Mouse (Mus musculus) spleen, postnatal 14 days (tissue): ENCODE measurements around the gene Prps1l3.
"Not testable (repeated sequence)": the region's sequence is repeated elsewhere in the genome, so short reads cannot be mapped to it uniquely, and the experiment has no call there.

Source experiments
- DNase-seq, 2 experiments: peaks; one replicate each; pipeline ENCODE4 v3.0.0; 2021 to 2022; ENCODE audit warnings: low spot score in 2 of 2

The Prps1l3 gene

DNA sequence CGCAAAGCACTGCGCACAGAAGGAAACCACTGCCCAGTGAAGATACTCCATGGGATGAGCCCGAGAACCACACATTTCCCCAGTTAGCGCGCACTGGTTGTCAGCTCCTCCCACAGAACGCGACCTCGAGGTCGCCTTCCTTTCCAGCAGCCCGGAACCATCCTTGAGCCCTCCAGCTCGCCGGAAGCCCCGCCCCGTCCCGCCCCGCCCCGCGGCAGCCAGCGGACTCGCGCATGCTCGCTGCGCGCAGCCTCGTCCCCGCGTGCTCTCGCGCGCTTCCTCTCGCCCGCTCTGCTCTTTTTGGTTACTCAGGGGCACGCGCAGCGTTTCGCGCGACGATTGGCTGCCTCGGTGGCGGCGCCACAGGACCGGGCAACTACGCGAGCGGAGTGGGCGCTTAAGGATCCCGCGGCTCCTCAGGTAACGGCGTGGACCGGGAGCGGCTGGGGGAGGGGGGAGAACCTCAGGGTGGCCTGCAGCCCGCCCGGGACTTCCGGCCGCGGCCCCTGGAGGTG, at the start of gene Prps1l3, which contains the start of gene Mipol1:
Gene Prps1l3, plus strand, starts transcription at position 221 of the 515 bp plus-strand sequence.
Gene Mipol1, plus strand, starts transcription at position 236 of the 515 bp plus-strand sequence.
- peak; percentile 76 to 78 for DNase-seq

- DNase-seq, result no peak
Observed at GRCm38 (mm10) chr12:57184401-57185147, 45.6 kb upstream of the Prps1l3 start.

GRCm38 (mm10) chr12:57185475-57185874, 44.7 kb upstream of the Prps1l3 start:
- no peak for DNase-seq

GRCm38 (mm10) chr12:57186126-57186525, 44.1 kb upstream of the Prps1l3 start:
- no peak for DNase-seq

- DNase-seq, result no peak
Observed at GRCm38 (mm10) chr12:57187032-57187431, 43.2 kb upstream of the Prps1l3 start.

DNA sequence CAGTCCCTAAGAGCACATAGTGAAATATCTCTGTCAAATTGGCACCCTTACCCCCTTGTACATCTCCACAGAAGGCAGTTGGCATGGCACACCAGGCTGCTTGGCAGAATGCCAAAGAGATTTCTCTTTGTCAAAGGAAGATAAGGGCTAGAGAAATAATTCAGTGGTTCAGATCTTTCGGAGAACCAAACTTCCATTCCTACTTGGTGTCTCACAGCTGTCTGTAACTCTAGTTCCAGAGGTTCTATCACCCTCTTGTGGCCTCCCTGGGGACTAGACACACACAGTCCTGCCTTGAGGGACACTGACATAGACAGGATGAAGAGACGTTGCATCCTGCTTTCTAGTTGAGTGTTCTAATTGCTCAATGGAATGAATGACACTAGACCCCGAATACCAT, 35.6 kb upstream of the Prps1l3 start:
- DNase-seq, result peak in 1 of 2 experiments; percentile 12

DNA sequence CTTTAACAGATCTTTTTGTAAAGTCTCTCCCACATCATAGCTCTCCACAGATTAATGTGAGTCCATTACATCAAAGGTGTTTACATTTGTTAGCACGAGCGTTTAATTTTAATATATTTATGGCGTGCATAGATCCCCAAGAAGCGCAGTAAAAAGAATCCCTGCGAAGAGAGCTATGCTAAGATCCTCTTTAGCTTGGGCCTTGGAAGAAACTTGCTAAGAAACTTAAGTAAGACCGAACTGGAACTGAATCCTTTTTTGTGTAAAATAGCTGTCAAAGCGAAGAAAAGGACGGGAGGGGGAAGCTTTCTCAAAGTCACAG, 34.0 kb upstream of the Prps1l3 start:
- DNase-seq, result no peak

DNA sequence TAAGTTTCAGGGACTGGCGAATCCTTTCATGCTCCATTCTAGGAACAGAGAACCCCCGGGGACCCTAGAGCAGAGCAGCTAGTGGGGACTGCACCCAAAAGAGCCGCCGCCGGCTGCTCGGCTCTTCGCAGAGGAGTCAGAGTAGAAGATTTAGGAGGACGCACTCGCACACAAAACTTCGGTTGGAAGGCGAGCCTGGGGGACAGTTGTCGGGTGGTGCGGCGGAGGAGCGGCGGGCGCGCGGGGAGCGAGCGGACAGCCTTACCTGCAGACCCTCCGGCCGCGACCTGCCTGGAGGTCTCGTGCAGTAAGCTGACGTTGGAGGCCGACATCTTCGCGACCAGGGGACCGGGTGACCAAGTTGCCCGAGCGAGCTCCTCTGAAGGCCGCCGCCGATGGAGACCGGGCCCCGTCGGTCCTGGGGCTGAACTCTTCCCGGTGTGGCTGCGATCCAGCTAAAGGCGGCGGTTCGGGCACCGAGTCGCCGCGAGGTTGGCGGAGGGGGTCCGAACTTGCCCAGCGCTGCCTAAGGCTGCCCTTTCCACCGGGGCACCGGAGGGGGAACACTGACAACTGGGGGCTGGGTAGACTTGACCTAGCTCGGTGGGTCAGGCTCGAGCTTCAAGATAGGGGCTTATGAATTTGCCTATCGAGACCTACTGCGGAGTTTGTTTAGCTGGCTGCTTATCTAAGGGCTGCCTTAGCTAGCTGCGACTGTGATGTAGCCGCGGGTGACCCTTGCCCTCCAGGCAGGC, 33.4 kb upstream of the Prps1l3 start:
- DNase-seq, result peak; percentile 30 to 33

GRCm38 (mm10) chr12:57197363-57198026, 32.7 kb upstream of the Prps1l3 start, which contains the start of gene Slc25a21:
Slc25a21 (minus strand) TSS chr12:57197472.
- DNase-seq, result peak in 1 of 2 experiments; percentile 7

- no peak for DNase-seq
Observed at GRCm38 (mm10) chr12:57198269-57198668, 31.9 kb upstream of the Prps1l3 start.

DNA sequence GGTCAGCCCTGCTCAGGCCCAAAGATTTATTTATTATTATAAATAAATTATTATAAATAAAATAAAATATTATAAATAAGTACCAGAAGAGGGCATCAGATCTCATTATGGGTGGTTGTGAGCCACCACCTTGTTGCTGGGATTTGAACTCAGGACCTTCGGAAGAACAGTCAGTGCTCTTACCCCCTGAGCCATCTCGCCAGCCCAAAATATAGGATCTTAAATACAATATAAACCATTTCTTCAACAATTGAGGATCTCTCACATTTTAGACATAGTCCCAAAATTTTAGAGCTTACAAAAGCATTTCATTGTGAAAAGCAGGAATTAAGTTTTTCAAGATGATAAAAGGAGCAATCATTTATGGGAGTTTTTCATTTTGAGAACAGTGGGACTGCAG, 30.8 kb upstream of the Prps1l3 start:
- DNase-seq, result no peak

- DNase-seq, result no peak
Observed at GRCm38 (mm10) chr12:57201901-57202300, 28.3 kb upstream of the Prps1l3 start.

- no peak for DNase-seq
Observed at GRCm38 (mm10) chr12:57204276-57204851, 25.8 kb upstream of the Prps1l3 start.

DNA sequence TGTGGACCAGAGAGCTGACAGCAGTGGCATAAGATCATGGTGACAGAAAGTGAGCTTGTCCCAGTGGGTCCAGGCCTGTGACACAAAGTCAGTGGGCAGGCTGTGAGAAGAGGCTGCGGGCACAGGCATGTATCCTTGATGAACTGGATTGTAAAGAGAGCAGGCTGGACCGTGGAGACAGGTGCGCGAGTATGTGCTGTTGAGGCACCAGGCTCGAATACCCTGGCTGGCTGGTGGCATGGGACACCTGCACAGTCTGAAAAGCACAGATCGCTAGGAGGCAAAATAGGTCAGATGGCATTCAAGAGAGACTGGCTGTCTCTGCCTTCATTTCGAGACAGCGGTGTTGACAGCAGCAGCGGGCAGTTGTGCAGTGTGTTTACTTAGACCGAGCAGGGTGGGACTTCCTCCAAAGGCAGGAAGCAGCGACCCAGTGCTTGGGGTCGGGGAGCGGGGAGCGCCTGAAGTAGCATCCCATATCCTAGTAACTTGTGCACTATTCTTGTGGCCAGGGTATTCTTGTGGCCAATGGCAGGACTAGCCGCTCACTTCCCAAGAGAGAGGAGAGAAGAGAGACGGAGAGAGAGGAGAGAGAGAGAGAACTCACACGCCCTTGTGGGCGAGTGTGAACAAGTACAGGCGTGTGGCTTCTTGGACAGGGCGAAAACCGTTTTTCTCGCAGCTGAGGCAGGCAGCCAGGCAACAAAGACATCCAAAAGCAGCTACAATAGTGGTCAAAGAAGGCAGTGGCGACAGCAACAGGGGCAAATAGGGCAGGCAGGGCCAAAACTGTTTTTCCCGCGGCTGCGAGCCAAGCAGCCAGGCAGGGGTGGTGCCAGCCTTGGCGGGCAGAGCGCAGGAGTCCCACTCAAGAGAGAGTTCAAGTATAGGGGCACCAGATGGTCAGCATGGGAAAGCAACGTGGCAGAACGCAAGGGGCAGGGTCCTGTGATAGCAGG, 18.6 kb upstream of the Prps1l3 start:
- DNase-seq, result peak; percentile 18 to 37

- DNase-seq, result not testable (repeated sequence)
Observed at GRCm38 (mm10) chr12:57212463-57212862, 17.7 kb upstream of the Prps1l3 start.

- DNase-seq, result no peak
Observed at GRCm38 (mm10) chr12:57226411-57226810, 3.8 kb upstream of the Prps1l3 start.

DNA sequence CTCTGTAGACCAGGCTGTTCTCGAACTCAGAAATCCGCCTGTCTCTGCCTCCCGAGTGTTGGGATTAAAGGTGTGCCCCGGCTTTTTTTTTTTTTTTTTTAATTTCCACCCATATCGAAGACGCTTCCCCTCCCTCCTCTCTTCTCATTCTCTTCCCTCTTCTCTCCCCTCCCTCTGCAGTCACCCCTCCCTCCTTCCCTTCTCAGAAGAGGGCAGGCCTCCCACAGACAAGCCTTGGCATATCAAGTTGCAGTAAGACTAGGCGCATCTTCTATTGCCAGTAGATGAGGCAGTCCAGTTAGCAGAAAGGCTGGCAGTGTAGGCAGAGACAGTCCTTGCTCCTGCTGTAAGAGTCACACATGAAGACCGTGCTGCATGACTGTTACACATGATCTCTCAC, 2.4 kb upstream of the Prps1l3 start:
- no peak for DNase-seq

GRCm38 (mm10) chr12:57229703-57230102, 509 bp upstream of the Prps1l3 start:
- DNase-seq, result no peak

DNA sequence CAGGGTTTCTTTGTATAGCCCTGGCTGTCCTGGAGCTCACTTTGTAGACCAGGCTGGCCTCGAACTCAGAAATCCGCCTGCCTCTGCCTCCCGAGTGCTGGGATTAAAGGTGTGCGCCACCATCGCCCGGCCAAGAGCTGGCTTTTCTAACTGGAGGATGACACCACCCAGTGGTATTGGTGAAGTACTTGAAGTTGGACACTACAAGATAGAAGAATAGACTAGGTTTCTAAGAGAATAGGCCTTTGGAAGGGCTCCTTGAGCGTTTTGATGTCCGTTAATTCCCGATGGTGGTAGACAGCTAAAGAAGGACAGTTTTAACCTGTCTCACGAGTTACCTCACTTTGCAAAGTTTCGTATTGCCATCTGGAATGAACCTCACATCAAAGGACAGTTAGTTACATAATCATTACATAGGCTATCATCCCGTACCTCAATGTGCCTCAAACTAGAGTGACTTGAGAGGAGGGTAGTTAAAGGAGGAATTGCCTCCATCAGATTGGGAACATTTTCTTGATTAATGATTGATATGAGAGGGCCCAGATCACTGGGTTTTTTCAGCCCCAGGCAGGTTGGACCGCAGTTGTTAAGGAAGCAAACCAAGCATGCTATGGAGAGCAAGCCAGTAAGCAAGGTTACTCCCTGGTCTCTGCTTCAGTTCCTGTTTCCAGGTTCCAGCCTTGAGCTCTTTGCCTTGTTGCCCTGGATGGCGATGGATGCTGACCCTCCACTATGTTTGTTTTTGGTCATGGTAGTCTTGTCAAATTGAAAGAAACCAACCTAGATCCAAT, 1.1 kb downstream of the Prps1l3 start:
- DNase-seq, result peak in 1 of 2 experiments; percentile 25

GRCm38 (mm10) chr12:57233386-57233785, 3.2 kb downstream of the Prps1l3 start:
- DNase-seq, result no peak
